Mouse (Mus musculus) megakaryocyte, embryonic 14.5 days (primary cell): ENCODE data around the gene Il4. TPM values are rescaled to one million over a fixed set of nuclear protein-coding genes. Genes with fewer than 3 reads are reported as not detected.

Experiments
- H3K27me3 ChIP-seq: replicated peaks from 2 replicates; pipeline ENCODE3; 2012; ENCODE audit warnings: inconsistent platforms
- H3K36me3 ChIP-seq: replicated peaks from 2 replicates; pipeline ENCODE3; 2012; ENCODE audit warnings: low read length, inconsistent platforms, mixed read lengths
- H3K4me1 ChIP-seq: 2 replicates; pipeline ENCODE4 v1.6.1; 2012; ENCODE audit warnings: inconsistent platforms
- H3K4me3 ChIP-seq: replicated peaks from 2 replicates; pipeline ENCODE3; 2012; ENCODE audit warnings: moderate library complexity, mild to moderate bottlenecking, inconsistent platforms
- H3K9me3 ChIP-seq: 2 replicates; pipeline ENCODE4 v1.6.1; 2012; ENCODE audit warnings: inconsistent platforms
- FLI1 ChIP-seq: IDR thresholded peaks from 2 replicates; pipeline ENCODE4 v1.6.1; 2012; ENCODE audit warnings: low read length, inconsistent platforms, mixed read lengths
- GATA1 ChIP-seq: IDR thresholded peaks from 3 replicates; pipeline ENCODE4 v1.6.1; 2012; ENCODE audit warnings: mixed read lengths, low read length, inconsistent platforms, borderline replicate concordance
- polyA plus RNA-seq: library from polyadenylated mRNA; stranded (reverse); fragments of >175 nt; gene quantifications from 2 replicates; pipeline ENCODE4 v1.2.3, GENCODE M21; 2012; ENCODE audit warnings: low replicate concordance; ENCODE audit not compliant: insufficient read depth

Gene Il4
- polyA plus RNA-seq = not detected in 2 replicates

DNA sequence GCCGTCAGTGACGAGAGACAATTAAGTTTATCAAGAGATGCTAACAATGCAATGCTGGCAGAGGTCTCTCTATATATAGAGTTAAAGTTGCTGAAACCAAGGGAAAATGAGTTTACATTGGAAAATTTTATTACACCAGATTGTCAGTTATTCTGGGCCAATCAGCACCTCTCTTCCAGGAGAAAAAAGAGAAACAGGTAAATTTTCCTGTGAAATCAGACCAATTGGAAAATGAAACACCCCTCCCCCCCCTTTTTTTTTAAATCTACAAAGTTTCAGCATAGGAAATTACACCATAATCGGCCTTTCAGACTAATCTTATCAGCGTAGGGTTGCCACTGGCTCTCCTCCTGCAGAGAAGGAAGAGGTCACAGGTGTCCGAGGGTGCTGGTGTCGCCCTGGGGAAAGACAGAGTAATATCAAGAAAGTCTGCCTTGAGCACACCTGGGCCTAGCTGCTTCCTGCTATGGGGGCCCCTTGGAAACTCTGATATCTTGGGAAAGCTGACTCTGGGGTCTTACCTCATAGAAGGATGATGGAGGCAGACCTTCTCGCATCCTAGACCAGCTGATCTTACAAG is at the start of gene Il4:
TSS of gene Il4 (minus strand) at position 51 of the 580 bp plus-strand sequence.
- Histone ChIP-seq H3K4me1 (peaks cover 65% of the 10 kb centered on the region), H3K36me3 (peaks cover 4% of the 10 kb centered on the region), H3K27me3 (no peaks in the 10 kb centered on the region), H3K4me3 (no peak within 1 kb of the TSS), H3K9me3 (peaks cover 4% of the 10 kb centered on the region)
- TF ChIP-seq GATA1 (no peak), FLI1 (no peak)

DNA sequence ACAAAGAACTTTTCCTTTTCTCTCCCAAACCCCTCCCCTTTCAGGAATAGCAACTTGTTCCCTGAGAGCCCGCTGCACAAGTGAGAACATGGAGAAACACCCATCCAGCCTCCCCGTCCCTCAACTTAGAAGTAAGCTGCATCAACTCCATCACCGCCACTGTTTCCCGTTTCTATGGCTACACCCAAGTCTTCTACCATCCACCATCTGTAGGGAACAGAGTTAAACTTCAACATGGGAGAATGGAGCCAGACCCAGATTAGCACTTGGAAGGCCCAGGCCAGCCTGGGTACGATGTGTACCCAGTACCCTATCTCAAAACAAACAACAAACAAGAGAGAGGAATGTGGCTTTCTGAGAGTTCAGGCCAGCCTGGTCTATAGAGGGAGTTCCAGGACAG is 45.6 kb upstream of the Il4 start:
- Histone ChIP-seq H3K4me1 (peaks cover 58% of the 10 kb centered on the region), H3K36me3 (peaks cover 73% of the 10 kb centered on the region), H3K4me3 (no peak overlapping the region), H3K27me3 (no peaks in the 10 kb centered on the region), H3K9me3 (no peaks in the 10 kb centered on the region)
- no peak for TF ChIP-seq GATA1
- TF ChIP-seq FLI1 = no peak

DNA sequence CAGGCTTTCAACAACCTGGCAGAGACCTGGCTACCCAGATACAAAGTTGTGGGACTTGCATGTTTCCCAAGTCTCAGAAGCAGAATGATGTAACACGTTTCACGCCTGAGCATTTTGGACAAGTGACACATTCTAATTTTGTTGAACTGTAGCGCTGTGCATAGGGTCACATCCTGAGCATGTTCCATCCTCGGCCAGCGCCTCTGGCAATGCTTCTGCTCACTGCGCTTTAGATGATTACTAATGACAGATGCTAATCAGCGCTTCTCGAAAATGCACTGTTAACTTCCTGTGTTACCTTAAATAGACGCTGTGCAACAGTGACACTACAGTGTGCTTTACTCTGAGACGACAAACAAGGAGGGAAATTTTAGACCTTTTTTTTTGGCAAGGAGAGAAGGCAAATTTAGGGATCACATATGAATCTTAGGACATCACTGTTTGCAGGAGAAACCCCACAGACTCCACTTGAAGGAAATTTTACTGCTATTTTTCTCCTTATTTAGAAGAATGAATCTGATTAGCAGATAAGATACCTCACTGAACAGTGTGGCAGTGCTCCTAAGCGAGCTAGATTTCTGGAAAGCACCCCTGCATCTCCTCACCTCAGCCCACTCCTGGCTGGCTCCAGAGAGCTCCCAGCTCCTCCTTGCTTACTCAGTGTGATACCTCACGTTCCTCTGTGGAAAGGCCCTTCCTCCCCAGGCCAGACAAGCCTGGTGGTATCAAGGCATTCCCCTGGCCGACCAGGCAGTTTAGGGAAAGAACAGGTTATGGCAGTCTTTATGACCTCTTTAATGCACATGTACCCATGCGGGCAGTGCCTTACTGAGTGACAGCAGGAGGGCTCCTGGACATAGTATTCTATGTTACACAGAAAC is 44.6 kb upstream of the Il4 start:
- no peaks in the 10 kb centered on the region for H3K27me3 ChIP-seq
- H3K4me1 ChIP-seq = peaks cover 64% of the 10 kb centered on the region
- H3K4me3 ChIP-seq = peak overlapping the region; percentile 84
- TF ChIP-seq FLI1 = no peak
- TF ChIP-seq GATA1 = no peak
- H3K9me3 ChIP-seq = no peaks in the 10 kb centered on the region
- peaks cover 63% of the 10 kb centered on the region for H3K36me3 ChIP-seq

DNA sequence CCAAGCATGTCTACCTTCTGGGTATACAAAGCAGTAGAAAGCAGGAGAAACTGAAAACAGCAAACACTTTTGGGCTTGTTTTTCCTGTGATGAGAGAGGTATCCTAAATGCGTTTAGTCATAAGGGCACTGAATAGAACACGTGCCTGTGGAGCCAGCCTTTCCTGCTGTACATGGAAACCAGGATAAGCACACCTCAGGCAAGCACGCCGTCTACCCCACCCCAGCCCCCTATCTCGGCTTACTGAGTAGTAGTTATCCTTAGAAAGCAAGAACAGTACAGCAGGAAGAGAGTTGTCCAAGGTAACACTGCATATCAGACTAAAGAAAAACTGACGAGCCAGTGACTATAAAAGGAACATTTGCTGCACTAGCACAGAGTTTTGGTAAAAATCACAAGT is 39.4 kb upstream of the Il4 start:
- no peaks in the 10 kb centered on the region for H3K9me3 ChIP-seq
- H3K27me3 ChIP-seq = no peaks in the 10 kb centered on the region
- peaks cover 87% of the 10 kb centered on the region for H3K4me1 ChIP-seq
- H3K4me3 ChIP-seq = no peak overlapping the region
- TF ChIP-seq GATA1 = no peak
- no peak for TF ChIP-seq FLI1
- peaks cover 49% of the 10 kb centered on the region for H3K36me3 ChIP-seq

DNA sequence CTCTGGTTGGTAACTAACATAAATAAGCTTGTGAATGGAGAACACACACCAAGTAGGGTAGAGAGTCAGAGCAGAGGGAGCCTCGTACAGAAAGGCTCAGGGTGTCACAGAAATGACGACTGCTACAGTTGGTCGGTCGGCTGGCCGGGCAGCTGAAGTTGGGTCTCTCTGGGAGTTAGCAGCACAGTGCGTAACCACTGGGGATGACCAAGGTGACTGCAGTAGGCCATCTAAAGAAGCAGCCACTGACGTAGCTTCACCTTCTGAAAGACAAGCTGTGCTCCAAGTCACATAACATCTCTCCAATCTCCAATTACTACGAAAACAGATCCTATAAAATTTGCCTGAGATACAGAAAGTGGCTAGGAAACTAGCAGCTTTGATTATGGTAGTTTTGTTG is 38.9 kb upstream of the Il4 start:
- H3K9me3 ChIP-seq = no peaks in the 10 kb centered on the region
- H3K4me3 ChIP-seq = peak overlapping the region; percentile 67
- no peaks in the 10 kb centered on the region for H3K27me3 ChIP-seq
- H3K4me1 ChIP-seq = peaks cover 83% of the 10 kb centered on the region
- TF ChIP-seq FLI1 (no peak), GATA1 (no peak)
- H3K36me3 ChIP-seq = peaks cover 53% of the 10 kb centered on the region

DNA sequence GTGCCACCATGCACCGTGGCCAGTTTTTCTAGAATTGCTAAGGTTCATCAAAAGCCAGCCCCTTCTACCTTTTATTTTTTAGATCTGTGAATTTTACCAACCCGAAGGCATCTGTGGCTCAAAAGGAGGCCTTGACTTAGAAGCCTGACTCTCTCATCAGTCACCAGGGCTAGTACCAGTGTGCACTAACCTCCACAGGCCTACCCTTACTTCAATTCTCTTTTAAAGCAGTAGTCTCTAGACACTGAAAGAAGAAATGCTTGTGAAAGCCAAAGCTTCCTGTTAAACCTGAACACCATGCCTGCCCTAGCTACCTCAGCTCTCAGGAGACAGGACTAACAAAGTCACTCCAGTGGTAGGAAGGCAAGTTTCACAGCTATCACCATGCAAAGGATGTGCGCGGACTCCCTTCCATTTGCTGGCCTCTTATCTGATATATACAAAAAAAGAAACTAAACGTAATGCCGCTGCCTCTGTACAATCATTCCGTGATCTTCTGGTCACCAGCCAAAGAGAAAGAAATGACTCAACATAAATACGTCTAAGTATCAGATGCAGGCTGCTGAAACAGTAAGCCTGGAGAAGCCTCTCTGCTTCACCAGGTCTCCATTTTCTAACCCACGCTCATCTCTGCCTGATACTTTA is 38.2 kb upstream of the Il4 start:
- H3K9me3 ChIP-seq = no peaks in the 10 kb centered on the region
- H3K27me3 ChIP-seq = no peaks in the 10 kb centered on the region
- peaks cover 56% of the 10 kb centered on the region for H3K36me3 ChIP-seq
- H3K4me3 ChIP-seq = peak overlapping the region; percentile 87
- TF ChIP-seq GATA1 = no peak
- TF ChIP-seq FLI1 = no peak
- peaks cover 80% of the 10 kb centered on the region for H3K4me1 ChIP-seq

DNA sequence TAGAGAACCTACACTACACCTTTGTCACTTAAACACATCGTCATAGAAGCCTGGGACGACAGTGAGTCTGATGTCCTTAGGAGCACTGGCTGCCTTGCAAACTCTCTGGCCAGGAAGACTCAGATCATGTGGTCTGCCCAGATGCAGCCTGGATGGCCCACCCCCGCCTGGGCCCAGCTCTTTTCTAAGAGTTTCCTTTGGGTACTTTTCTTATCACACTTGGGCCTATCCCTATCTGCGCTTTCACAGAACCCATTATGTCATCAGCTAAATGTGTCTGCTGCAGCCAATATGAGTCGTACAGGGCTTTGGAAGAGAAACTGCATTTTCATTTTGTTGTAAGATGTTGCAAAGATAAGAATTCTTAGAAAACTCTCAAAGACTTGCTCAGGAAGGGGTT is 36.6 kb upstream of the Il4 start:
- peak overlapping the region; percentile 15 for H3K4me3 ChIP-seq
- TF ChIP-seq GATA1 (no peak; the same call in 2 of the 3 replicates), FLI1 (no peak)
- no peaks in the 10 kb centered on the region for H3K9me3 ChIP-seq
- H3K36me3 ChIP-seq = peaks cover 58% of the 10 kb centered on the region
- no peaks in the 10 kb centered on the region for H3K27me3 ChIP-seq
- peaks cover 83% of the 10 kb centered on the region for H3K4me1 ChIP-seq

DNA sequence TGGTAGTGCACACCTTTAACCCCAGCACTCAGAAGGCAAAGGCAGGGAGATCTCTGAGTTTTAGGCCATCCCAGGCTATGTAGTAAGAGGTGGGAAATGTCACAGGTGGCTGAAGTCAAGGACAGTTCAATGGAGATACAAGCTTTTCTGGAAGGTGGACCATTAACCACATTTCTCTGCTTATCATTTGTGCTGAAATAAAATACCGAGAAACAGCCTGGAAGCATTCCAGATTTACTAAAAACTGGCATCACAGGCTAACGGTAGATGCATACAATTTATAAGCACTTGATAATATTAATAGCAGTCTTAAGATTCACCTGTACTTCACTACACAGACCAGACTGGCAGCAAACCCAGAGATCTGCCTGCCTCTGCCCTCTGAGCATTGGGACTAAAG is 34.0 kb upstream of the Il4 start:
- H3K27me3 ChIP-seq = no peaks in the 10 kb centered on the region
- H3K4me1 ChIP-seq = peaks cover 66% of the 10 kb centered on the region
- no peak overlapping the region for H3K4me3 ChIP-seq
- peaks cover 76% of the 10 kb centered on the region for H3K36me3 ChIP-seq
- H3K9me3 ChIP-seq = no peaks in the 10 kb centered on the region
- TF ChIP-seq FLI1 (no peak), GATA1 (no peak)

DNA sequence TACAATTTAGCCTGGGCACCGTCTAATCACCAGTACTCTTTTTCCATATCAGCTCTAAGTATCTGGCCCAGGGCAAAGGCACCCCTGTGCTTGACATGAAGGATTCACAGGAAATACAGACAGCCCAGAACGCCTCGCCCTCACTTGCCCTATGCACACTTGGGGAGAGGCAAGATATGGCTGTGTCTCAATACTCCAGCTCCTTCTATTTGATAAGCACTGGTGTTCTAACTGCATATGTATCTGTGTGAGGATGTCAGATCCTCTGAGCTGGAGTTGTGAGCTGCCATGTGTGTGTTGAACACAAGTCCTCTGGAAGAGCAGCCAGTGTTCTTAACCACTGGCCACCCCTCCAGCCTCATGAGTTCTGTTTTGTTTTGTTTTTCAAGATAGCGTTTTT is 33.0 kb upstream of the Il4 start:
- Histone ChIP-seq H3K4me3 (no peak overlapping the region), H3K36me3 (peaks cover 79% of the 10 kb centered on the region), H3K27me3 (no peaks in the 10 kb centered on the region), H3K9me3 (no peaks in the 10 kb centered on the region), H3K4me1 (peaks cover 64% of the 10 kb centered on the region)
- TF ChIP-seq GATA1 (no peak), FLI1 (no peak)

DNA sequence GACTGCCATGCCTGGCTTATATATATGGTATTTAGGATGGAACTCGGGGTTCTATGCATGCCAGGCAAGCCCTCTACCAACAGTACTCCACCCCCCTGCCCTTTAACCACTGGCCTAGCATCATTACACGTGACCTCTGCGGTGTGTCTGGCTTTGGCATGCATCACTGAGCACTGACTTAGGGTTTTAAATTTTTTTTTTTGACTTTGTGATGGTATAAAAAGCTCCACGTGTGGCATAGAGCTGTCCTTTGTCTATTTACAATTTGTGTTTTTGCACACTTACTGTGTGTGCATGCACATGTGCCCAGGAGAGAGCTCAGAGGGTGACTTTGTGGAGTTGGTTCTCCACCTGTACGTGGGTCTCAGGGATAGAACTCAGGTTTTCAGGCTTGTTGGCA is 25.5 kb upstream of the Il4 start:
- H3K36me3 ChIP-seq = peaks cover 20% of the 10 kb centered on the region
- peaks cover 23% of the 10 kb centered on the region for H3K4me1 ChIP-seq
- H3K9me3 ChIP-seq = peaks cover 7% of the 10 kb centered on the region; the same call in 1 of the 2 replicates
- no peak for TF ChIP-seq FLI1
- peaks cover 4% of the 10 kb centered on the region for H3K27me3 ChIP-seq
- no peak overlapping the region for H3K4me3 ChIP-seq
